Mouse (Mus musculus) G1E-ER4 (cell line): Measurements from ENCODE around the gene Ect2. TPM values are rescaled to one million over a fixed set of nuclear protein-coding genes. Genes with fewer than 3 reads are reported as not detected.

Experiments
- GATA1 ChIP-seq: IDR thresholded peaks from one replicate; pipeline ENCODE4 v1.8.0; 2012; ENCODE audit warnings: low read length, inconsistent platforms
- polyA plus RNA-seq: library from polyadenylated mRNA; stranded (reverse); fragments of >175 nt; gene quantifications from 2 replicates; pipeline ENCODE4 v1.2.3, GENCODE M21; 2012

The Ect2 gene
- polyA plus RNA-seq, 1 experiment, result 1.9 TPM

DNA sequence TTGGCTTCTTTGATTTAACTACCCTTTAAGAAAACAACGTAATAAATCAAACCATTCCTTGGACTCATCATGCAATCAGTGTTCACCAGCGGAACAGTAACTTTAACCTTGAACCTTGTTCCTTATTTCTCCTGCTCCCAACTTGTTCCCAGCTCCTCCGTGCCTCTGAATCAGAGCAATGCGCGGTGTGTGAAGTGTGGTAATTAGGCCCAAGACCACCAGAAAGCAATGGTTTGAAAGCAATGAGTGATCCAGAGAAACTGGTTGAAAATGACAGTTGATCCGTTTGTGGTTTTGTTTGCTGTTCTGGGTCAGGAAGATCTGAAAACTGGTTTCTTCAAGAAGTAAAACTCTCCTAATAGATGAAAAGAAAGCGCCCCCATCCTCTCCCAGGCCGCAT lies 26.0 kb upstream of the Ect2 start:
- no peak for TF ChIP-seq GATA1

GRCm38 (mm10) chr3:27170257-27170656 lies 16.6 kb upstream of the Ect2 start:
- TF ChIP-seq GATA1, result no peak

GRCm38 (mm10) chr3:27165481-27166065 lies 11.9 kb upstream of the Ect2 start:
- no peak for TF ChIP-seq GATA1

- no peak for TF ChIP-seq GATA1
Measured at GRCm38 (mm10) chr3:27162410-27162804, 8.7 kb upstream of the Ect2 start.

GRCm38 (mm10) chr3:27161645-27162409 lies 8.1 kb upstream of the Ect2 start:
- TF ChIP-seq GATA1, result no peak

- no peak for TF ChIP-seq GATA1
Measured at GRCm38 (mm10) chr3:27158910-27159309, 5.2 kb upstream of the Ect2 start.

- no peak for TF ChIP-seq GATA1
Measured at GRCm38 (mm10) chr3:27156594-27156949, 2.9 kb upstream of the Ect2 start.

GRCm38 (mm10) chr3:27155856-27156593 lies 2.3 kb upstream of the Ect2 start:
- no peak for TF ChIP-seq GATA1

GRCm38 (mm10) chr3:27155051-27155855 lies 1.6 kb upstream of the Ect2 start:
- TF ChIP-seq GATA1, result no peak

GRCm38 (mm10) chr3:27154280-27154679 lies 602 bp upstream of the Ect2 start:
- TF ChIP-seq GATA1, result no peak

DNA sequence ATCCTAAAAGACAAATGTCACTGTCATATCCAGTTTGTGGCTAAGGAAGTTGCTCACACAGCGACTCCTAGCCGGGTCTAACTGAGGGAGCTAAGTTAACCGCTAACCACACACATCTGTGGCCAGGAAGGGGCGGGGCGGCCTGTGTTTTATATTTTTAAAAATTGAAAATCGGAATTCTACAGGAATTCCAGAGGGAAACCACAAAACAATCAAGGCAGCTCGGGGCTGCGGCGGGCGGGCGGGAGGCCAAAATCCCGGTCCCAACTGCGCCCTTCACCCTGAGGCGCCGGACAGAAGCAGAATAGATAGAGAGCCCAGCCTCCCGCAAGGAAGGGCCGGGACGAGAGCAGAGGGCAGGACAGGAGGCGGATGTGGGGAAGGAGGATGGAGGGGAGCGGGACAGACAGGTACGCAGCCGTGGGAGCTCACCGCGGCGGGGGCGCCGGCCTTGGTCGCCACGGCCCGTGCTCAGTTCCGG lies 447 bp downstream of the Ect2 start:
- no peak for TF ChIP-seq GATA1

GRCm38 (mm10) chr3:27145733-27146132 lies 7.9 kb downstream of the Ect2 start:
- TF ChIP-seq GATA1, result no peak

GRCm38 (mm10) chr3:27143570-27143969 lies 10.1 kb downstream of the Ect2 start:
- no peak for TF ChIP-seq GATA1

DNA sequence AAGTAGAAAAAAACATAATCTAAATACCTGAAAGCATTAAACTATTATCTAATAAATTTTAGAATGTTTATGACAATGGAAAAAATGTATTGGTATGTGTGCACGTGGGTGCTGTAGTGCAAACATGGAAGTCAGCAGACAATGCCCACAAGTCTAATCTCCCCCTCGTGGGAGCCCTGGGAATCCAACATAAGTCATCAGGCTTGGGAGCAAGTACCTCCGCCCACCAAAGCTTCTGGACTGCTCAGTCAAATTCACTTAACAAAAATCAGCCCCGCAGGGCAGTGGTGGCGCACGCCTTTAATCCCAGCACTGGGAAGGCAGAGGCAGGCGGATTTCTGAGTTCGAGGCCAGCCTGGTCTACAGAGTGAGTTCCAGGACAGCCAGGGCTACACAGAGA lies 13.6 kb downstream of the Ect2 start:
- no peak for TF ChIP-seq GATA1

- TF ChIP-seq GATA1, result peak; percentile 54
Measured at GRCm38 (mm10) chr3:27121864-27122450, 31.7 kb downstream of the Ect2 start.

GRCm38 (mm10) chr3:27120932-27121331 lies 32.7 kb downstream of the Ect2 start:
- no peak for TF ChIP-seq GATA1
